1 mouse cellular context compared by ENCODE assay signal in genomic region chr7:132763351-132763750, GRCm38 (mm10).
TF ChIP-seq lines count a peak whose summit lies in the region.

No protein-coding gene starts in this region.

TF ChIP-seq in CH12.LX, 34 proteins besides CTCF, POLR2A, EP300 and RAD21 (continued from another document):
- TF ChIP-seq E2F4 (IDR thresholded peaks at IDR 0.05; ENCODE audit: insufficient replicate concordance, low read depth, low read length) (no peak), MXI1 (IDR thresholded peaks at IDR 0.05; ENCODE audit: low read depth, low read length) (no peak), IRF4 (IDR thresholded peaks at IDR 0.05; ENCODE audit: low read depth, low read length) (no peak), PAX5 (IDR thresholded peaks at IDR 0.05; ENCODE audit: low read length) (no peak), USF2 (conservative IDR thresholded peaks at IDR 0.05; ENCODE audit: low read depth, low read length) (no peak), BHLHE40 (IDR thresholded peaks at IDR 0.05; ENCODE audit: low read depth, low read length) (no peak), TBP (conservative IDR thresholded peaks at IDR 0.05; ENCODE audit: low read depth, low read length) (no peak), KAT2A (IDR thresholded peaks at IDR 0.05; ENCODE audit: insufficient replicate concordance, low read length) (no peak), SMC3 (IDR thresholded peaks at IDR 0.05; ENCODE audit: low read depth, low read length) (no peak), MAFK (IDR thresholded peaks at IDR 0.05; ENCODE audit: insufficient replicate concordance, low read length) (no peak), CHD1 (IDR thresholded peaks at IDR 0.05; ENCODE audit: low read depth, low read length) (no peak), NELFE (IDR thresholded peaks at IDR 0.05; ENCODE audit: low read depth, low read length) (no peak)
